Mouse (Mus musculus) hindbrain, embryonic 11.5 days (tissue): ENCODE data around the gene Arhgef17. TPM values are rescaled to one million over a fixed set of nuclear protein-coding genes. Genes with fewer than 3 reads are reported as not detected.

ENCODE experiments used
- ATAC-seq: fragments of 200-750 bp; cut with Nextera tagmentation; 2 replicates; pipeline ENCODE4 v1.8.0; 2017; ENCODE audit warnings: mild to moderate bottlenecking, moderate TSS enrichment, moderate library complexity; ENCODE audit not compliant: low FRiP score
- DNase-seq: peaks from one replicate; pipeline ENCODE4 v3.0.0-alpha.2; 2015; ENCODE audit warnings: low spot score
- H3K27ac ChIP-seq: fragments of 300-500 bp; sonication (generic); 2 replicates; pipeline ENCODE4 v1.5.1; 2014; ENCODE audit warnings: mild to moderate bottlenecking, low read depth, low read length
- H3K27me3 ChIP-seq: fragments of 300-500 bp; sonication (generic); 2 replicates; pipeline ENCODE4 v1.6.1; 2014; ENCODE audit warnings: mild to moderate bottlenecking, low read length, moderate library complexity, mixed read lengths; ENCODE audit not compliant: control insufficient read depth, insufficient read depth
- H3K36me3 ChIP-seq: fragments of 300-500 bp; sonication (generic); 2 replicates; pipeline ENCODE4 v1.6.1; 2014; ENCODE audit warnings: mild to moderate bottlenecking, low read length, moderate library complexity, mixed read lengths; ENCODE audit not compliant: control insufficient read depth, insufficient read depth
- H3K4me1 ChIP-seq: fragments of 300-500 bp; sonication (generic); replicated peaks from 2 replicates; pipeline ENCODE4 v1.6.1; 2014; ENCODE audit warnings: low read length, mixed read lengths; ENCODE audit not compliant: control insufficient read depth, insufficient read depth
- H3K4me2 ChIP-seq: fragments of 300-500 bp; sonication (generic); replicated peaks from 2 replicates; pipeline ENCODE4 v1.6.1; 2014; ENCODE audit warnings: mild to moderate bottlenecking, low read depth, low read length
- H3K4me3 ChIP-seq: fragments of 300-500 bp; sonication (generic); 2 replicates; pipeline ENCODE4 v1.5.1; 2014; ENCODE audit warnings: low read depth, low read length
- H3K9ac ChIP-seq: fragments of 300-500 bp; sonication (generic); 2 replicates; pipeline ENCODE4 v1.6.1; 2014; ENCODE audit warnings: low read depth, low read length
- H3K9me3 ChIP-seq: fragments of 300-500 bp; sonication (generic); 2 replicates; pipeline ENCODE4 v1.6.1; 2016; ENCODE audit warnings: low read length; ENCODE audit not compliant: control insufficient read depth
- WGBS: fragments of 180-500 bp; shearing (Covaris S2); extraction: QIAGEN DNeasy Blood & Tissue Kit; methylation state at CpG from one replicate; pipeline ENCODE4 v1.1.7; 2014; 5-methylcytosine and 5-hydroxymethylcytosine counted together
- polyA plus RNA-seq: library from polyadenylated mRNA; unstranded; fragments of >200 nt; fragmentation: Nextera tagmentation; extraction: Ambion mirVana; gene quantifications from 2 replicates; pipeline ENCODE4 v1.2.1, GENCODE M21; 2014

The Arhgef17 gene
- polyA plus RNA-seq, 1 experiment from 2014 or later = 8.3 TPM

GRCm38 (mm10) chr7:100855795-100856573 is 75.9 kb downstream of the Arhgef17 start:
- Histone ChIP-seq H3K4me2 (no peak overlapping the region), H3K9me3 (no peaks in the 10 kb centered on the region), H3K4me1 (no peaks in the 10 kb centered on the region), H3K4me3 (no peak overlapping the region), H3K27me3 (no peaks in the 10 kb centered on the region), H3K9ac (no peak overlapping the region), H3K36me3 (no peaks in the 10 kb centered on the region), H3K27ac (no peak overlapping the region)
- ATAC-seq = no peak
- 82% methylated on average over 5 of the region's 5 CpGs for WGBS
- DNase-seq = no peak

GRCm38 (mm10) chr7:100855300-100855699 is 76.6 kb downstream of the Arhgef17 start:
- Histone ChIP-seq H3K4me3 (no peak overlapping the region), H3K27ac (no peak overlapping the region), H3K9ac (no peak overlapping the region), H3K36me3 (no peaks in the 10 kb centered on the region), H3K9me3 (no peaks in the 10 kb centered on the region), H3K4me2 (no peak overlapping the region), H3K27me3 (no peaks in the 10 kb centered on the region), H3K4me1 (no peaks in the 10 kb centered on the region)
- WGBS = 54% methylated on average over 4 of the region's 4 CpGs
- DNase-seq = no peak
- ATAC-seq = no peak

- no peak overlapping the region for H3K27ac ChIP-seq
- 76% methylated on average over 5 of the region's 5 CpGs for WGBS
- no peak overlapping the region for H3K9ac ChIP-seq
These were observed 77.0 kb downstream of the Arhgef17 start for GRCm38 (mm10) chr7:100854861-100855260.

GRCm38 (mm10) chr7:100854137-100854814 is 77.6 kb downstream of the Arhgef17 start:
- no peaks in the 10 kb centered on the region for H3K4me1 ChIP-seq
- no peak overlapping the region for H3K4me2 ChIP-seq
- 55% methylated on average over 6 of the region's 6 CpGs for WGBS
- H3K27me3 ChIP-seq = no peaks in the 10 kb centered on the region
- no peak overlapping the region for H3K27ac ChIP-seq
- no peaks in the 10 kb centered on the region for H3K36me3 ChIP-seq
- H3K4me3 ChIP-seq = no peak overlapping the region
- H3K9ac ChIP-seq = no peak overlapping the region
- DNase-seq (no peak), ATAC-seq (no peak)
- no peaks in the 10 kb centered on the region for H3K9me3 ChIP-seq

More at GRCm38 (mm10) chr7:100854861-100855260, 77.0 kb downstream of the Arhgef17 start:
- no peaks in the 10 kb centered on the region for H3K9me3 ChIP-seq
- H3K4me1 ChIP-seq = no peaks in the 10 kb centered on the region
- no peaks in the 10 kb centered on the region for H3K27me3 ChIP-seq
- DNase-seq (no peak), ATAC-seq (no peak)
- H3K4me2 ChIP-seq = no peak overlapping the region
- no peak overlapping the region for H3K4me3 ChIP-seq
- no peaks in the 10 kb centered on the region for H3K36me3 ChIP-seq

GRCm38 (mm10) chr7:100853396-100853795 is 78.5 kb downstream of the Arhgef17 start:
- ATAC-seq (no peak), DNase-seq (no peak)
- no peak overlapping the region for H3K4me3 ChIP-seq
- no peak overlapping the region for H3K4me2 ChIP-seq
- H3K27me3 ChIP-seq = no peaks in the 10 kb centered on the region
- H3K9ac ChIP-seq = no peak overlapping the region
- no peaks in the 10 kb centered on the region for H3K4me1 ChIP-seq
- H3K9me3 ChIP-seq = no peaks in the 10 kb centered on the region
- 90% methylated on average over 3 of the region's 3 CpGs for WGBS
- no peak overlapping the region for H3K27ac ChIP-seq
- H3K36me3 ChIP-seq = no peaks in the 10 kb centered on the region

- ATAC-seq = no peak
- no peaks in the 10 kb centered on the region for H3K4me1 ChIP-seq
- WGBS = 72% methylated on average over 9 of the region's 9 CpGs
- DNase-seq = no peak
- H3K4me3 ChIP-seq = no peak overlapping the region
- H3K4me2 ChIP-seq = no peak overlapping the region
- no peak overlapping the region for H3K9ac ChIP-seq
- H3K9me3 ChIP-seq = no peaks in the 10 kb centered on the region
- no peak overlapping the region for H3K27ac ChIP-seq
- no peaks in the 10 kb centered on the region for H3K27me3 ChIP-seq
- no peaks in the 10 kb centered on the region for H3K36me3 ChIP-seq
These were observed 80.2 kb downstream of the Arhgef17 start for GRCm38 (mm10) chr7:100851481-100852356.

- Histone ChIP-seq H3K36me3 (no peaks in the 10 kb centered on the region), H3K4me1 (no peaks in the 10 kb centered on the region), H3K4me2 (no peak overlapping the region), H3K9me3 (no peaks in the 10 kb centered on the region), H3K9ac (no peak overlapping the region), H3K27ac (no peak overlapping the region), H3K27me3 (no peaks in the 10 kb centered on the region), H3K4me3 (no peak overlapping the region)
- WGBS = 87% methylated on average over 2 of the region's 2 CpGs
- DNase-seq (no peak), ATAC-seq (no peak)
These were observed 82.4 kb downstream of the Arhgef17 start for GRCm38 (mm10) chr7:100849508-100849907.

- WGBS = 28% methylated on average over 6 of the region's 6 CpGs
- H3K36me3 ChIP-seq = no peaks in the 10 kb centered on the region
- no peak for ATAC-seq
- H3K27ac ChIP-seq = no peak overlapping the region
- H3K9ac ChIP-seq = no peak overlapping the region
- no peak overlapping the region for H3K4me3 ChIP-seq
- no peak overlapping the region for H3K4me2 ChIP-seq
- no peaks in the 10 kb centered on the region for H3K27me3 ChIP-seq
- no peaks in the 10 kb centered on the region for H3K9me3 ChIP-seq
- H3K4me1 ChIP-seq = no peaks in the 10 kb centered on the region
- DNase-seq = peak; percentile 66
These were observed 83.2 kb downstream of the Arhgef17 start for GRCm38 (mm10) chr7:100848744-100849143.
